Mouse (Mus musculus) liver, postnatal 0 days (tissue): ENCODE data around the gene Pnpla2. TPM values are rescaled to one million over a fixed set of nuclear protein-coding genes. Genes with fewer than 3 reads are reported as not detected.

Experiments used
- ATAC-seq: fragments of 200-750 bp; cut with Nextera tagmentation; 2 replicates; pipeline ENCODE4 v1.8.0; 2017; ENCODE audit warnings: mild to moderate bottlenecking, moderate library complexity
- DNase-seq: peaks from one replicate; pipeline ENCODE4 v3.0.0-alpha.2; 2016
- H3K27ac ChIP-seq: fragments of 300-500 bp; sonication (generic); 2 replicates; pipeline ENCODE4 v1.5.1; 2014; ENCODE audit warnings: antibody characterized with exemption, moderate library complexity, mild to moderate bottlenecking, low read depth
- H3K27me3 ChIP-seq: fragments of 300-500 bp; sonication (generic); 2 replicates; pipeline ENCODE4 v1.6.1; 2014; ENCODE audit warnings: low read length, control low read depth, mixed read lengths; ENCODE audit not compliant: insufficient read depth
- H3K36me3 ChIP-seq: fragments of 300-500 bp; sonication (generic); replicated peaks from 2 replicates; pipeline ENCODE4 v1.6.1; 2014; ENCODE audit warnings: mild to moderate bottlenecking, control low read depth, low read length, moderate library complexity, mixed read lengths; ENCODE audit not compliant: insufficient read depth
- H3K4me1 ChIP-seq: fragments of 300-500 bp; sonication (generic); 2 replicates; pipeline ENCODE4 v1.6.1; 2014; ENCODE audit warnings: antibody characterized with exemption, mild to moderate bottlenecking, control low read depth; ENCODE audit not compliant: insufficient read depth
- H3K4me2 ChIP-seq: fragments of 300-500 bp; sonication (generic); 2 replicates; pipeline ENCODE4 v1.6.1; 2014; ENCODE audit warnings: low read depth, mild to moderate bottlenecking, low read length, moderate library complexity, mixed read lengths
- H3K4me3 ChIP-seq: fragments of 300-500 bp; sonication (generic); 2 replicates; pipeline ENCODE4 v1.5.1; 2014; ENCODE audit warnings: low read depth, low read length
- H3K9ac ChIP-seq: fragments of 300-500 bp; sonication (generic); replicated peaks from 2 replicates; pipeline ENCODE4 v1.6.1; 2014; ENCODE audit warnings: mild to moderate bottlenecking, moderate library complexity
- H3K9me3 ChIP-seq: fragments of 300-500 bp; sonication (generic); 2 replicates; pipeline ENCODE4 v1.6.1; 2016; ENCODE audit warnings: mild to moderate bottlenecking, control low read depth, low read length, mixed read lengths
- CTCF ChIP-seq: sonication (generic); IDR thresholded peaks from 2 replicates; pipeline ENCODE4 v1.5.1; 2016; ENCODE audit warnings: antibody characterized with exemption, low read depth
- EP300 ChIP-seq: IDR thresholded peaks from 2 replicates; pipeline ENCODE4 v1.6.1; 2016; ENCODE audit warnings: antibody characterized with exemption, low read depth, mild to moderate bottlenecking
- WGBS: fragments of 180-500 bp; shearing (Covaris S2); extraction: QIAGEN DNeasy Blood & Tissue Kit; methylation state at CpG from one replicate; pipeline ENCODE4 v1.1.7; 2014; ENCODE audit not compliant: insufficient replicate concordance; 5-methylcytosine and 5-hydroxymethylcytosine counted together
- polyA plus RNA-seq: library from polyadenylated mRNA; unstranded; fragments of >200 nt; fragmentation: Nextera tagmentation; extraction: Ambion mirVana; gene quantifications from 2 replicates; pipeline ENCODE4 v1.2.1, GENCODE M21; 2015

Pnpla2 gene
- polyA plus RNA-seq, 1 experiment from 2014 or later: 47.1 TPM

DNA sequence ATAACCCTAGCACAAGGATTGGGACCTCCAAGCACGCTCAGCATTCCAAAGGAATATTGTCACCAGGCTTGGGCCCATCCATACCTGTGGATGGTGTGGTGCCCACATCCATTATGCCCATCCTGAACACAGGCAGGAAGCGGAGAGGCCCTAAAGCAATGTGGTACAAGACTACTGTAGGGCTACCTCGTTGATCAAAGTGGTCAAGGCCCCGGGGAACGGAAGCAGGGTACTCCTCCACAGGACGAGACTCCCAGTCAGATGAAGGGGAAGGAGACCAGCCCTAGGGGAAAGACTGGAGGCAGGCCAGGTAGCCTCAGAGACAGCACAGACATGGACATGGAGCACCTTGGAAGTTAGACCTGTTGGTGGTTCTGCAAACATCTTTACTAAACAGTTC, 17.8 kb downstream of the Pnpla2 start:
- ATAC-seq: no peak
- DNase-seq: no peak
- peaks cover 23% of the 10 kb centered on the region for H3K36me3 ChIP-seq
- no peak overlapping the region for H3K4me2 ChIP-seq
- H3K4me3 ChIP-seq: no peak overlapping the region
- WGBS: 77% methylated on average over 6 of the region's 6 CpGs
- no peak overlapping the region for H3K27ac ChIP-seq
- no peak overlapping the region for H3K9ac ChIP-seq
- TF ChIP-seq CTCF: no peak
- TF ChIP-seq EP300: no peak
- no peaks in the 10 kb centered on the region for H3K27me3 ChIP-seq
- no peaks in the 10 kb centered on the region for H3K9me3 ChIP-seq
- peaks cover 50% of the 10 kb centered on the region for H3K4me1 ChIP-seq

DNA sequence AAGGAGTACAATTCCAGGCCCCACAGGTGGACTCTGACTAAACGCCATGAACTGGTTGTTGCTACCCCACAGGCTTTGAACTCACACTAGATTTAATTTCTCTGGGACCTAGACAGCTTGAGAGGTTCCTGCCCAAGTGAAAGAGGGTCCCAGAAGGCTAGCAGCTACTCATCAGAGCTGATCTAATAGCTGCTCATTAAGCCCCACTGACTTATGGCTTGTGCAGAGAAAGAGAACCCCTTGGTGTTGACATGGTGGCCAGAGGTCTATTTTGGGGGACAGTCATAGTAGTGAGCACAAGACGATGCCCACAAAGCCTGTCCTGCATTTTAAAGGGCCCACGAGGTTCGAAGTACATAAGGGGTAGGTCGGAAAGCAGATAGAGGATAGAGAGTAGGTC, 19.2 kb downstream of the Pnpla2 start:
- 4% methylated on average over 5 of the region's 5 CpGs for WGBS
- no peak overlapping the region for H3K27ac ChIP-seq

DNA sequence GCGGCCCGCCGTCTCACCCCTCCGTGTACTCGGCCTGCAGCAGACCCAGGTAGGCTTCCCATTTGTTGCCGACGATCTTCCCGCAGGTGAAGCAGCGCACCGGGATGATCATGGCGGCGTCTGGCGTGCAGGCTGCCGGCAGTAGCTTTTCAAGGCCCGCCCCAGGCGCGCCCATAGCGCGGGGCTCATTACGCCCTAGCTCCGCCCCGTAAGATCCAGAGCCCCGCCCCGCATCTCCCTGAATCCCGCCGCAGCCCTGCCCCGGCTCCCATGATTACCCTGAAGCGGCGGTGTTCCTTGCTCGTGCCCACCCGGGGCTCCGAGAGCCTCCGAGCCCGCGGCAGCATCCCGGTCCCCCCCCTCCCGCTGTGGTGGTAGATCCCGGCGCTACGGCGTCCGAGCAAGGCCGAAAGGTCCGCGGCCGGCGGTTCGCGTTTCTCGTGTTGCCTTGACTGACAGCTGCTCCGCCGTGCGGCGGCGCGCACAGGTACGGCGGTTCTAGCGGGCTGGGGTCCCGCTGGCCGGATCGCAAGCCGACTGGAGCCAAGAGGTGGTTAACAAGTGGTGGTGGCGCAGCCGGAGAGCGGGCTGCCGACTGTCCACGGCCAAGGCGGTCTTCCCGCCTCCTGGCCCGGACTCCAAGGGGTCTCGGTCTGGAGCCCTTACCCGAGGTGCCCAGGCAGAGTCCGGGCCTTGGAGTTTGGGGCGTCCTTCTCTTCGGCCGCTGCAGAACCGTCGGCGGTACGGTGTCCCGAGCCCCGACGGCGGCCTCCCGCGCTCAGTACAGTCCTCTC, 20.2 kb downstream of the Pnpla2 start, which contains the start of the genes Polr2l and Tspan4:
Gene Polr2l, minus strand, starts transcription at position 122 of the 794 bp plus-strand sequence.
Gene Tspan4, plus strand, starts transcription at position 230 of the 794 bp plus-strand sequence.
- TF ChIP-seq CTCF (peak; percentile 29; the same call in 1 of the 2 replicates), EP300 (peak; percentile 59; the same call in 1 of the 2 replicates)
- no peaks in the 10 kb centered on the region for H3K27me3 ChIP-seq
- WGBS: under 1% methylated on average over 59 of the region's 87 CpGs
- peak within 1 kb of the TSS; percentile 80 for H3K9ac ChIP-seq
- DNase-seq (peak; percentile 90), ATAC-seq (peak; percentile 75)
- H3K9me3 ChIP-seq: no peaks in the 10 kb centered on the region
- H3K4me2 ChIP-seq: peak within 1 kb of the TSS; percentile 92
- H3K4me1 ChIP-seq: peaks cover 40% of the 10 kb centered on the region
- H3K36me3 ChIP-seq: peaks cover 14% of the 10 kb centered on the region
- H3K27ac ChIP-seq: peak within 1 kb of the TSS; percentile 96
- peak within 1 kb of the TSS; percentile 81 for H3K4me3 ChIP-seq

More for the DNA sequence above, 19.2 kb downstream of the Pnpla2 start:
- H3K36me3 ChIP-seq: peaks cover 23% of the 10 kb centered on the region
- ATAC-seq (no peak), DNase-seq (no peak)
- H3K9me3 ChIP-seq: no peaks in the 10 kb centered on the region
- peak overlapping the region; percentile 81 for H3K4me3 ChIP-seq
- H3K9ac ChIP-seq: peak overlapping the region; percentile 80
- no peaks in the 10 kb centered on the region for H3K27me3 ChIP-seq
- TF ChIP-seq EP300: no peak
- H3K4me1 ChIP-seq: peaks cover 45% of the 10 kb centered on the region
- peak overlapping the region; percentile 92 for H3K4me2 ChIP-seq

DNA sequence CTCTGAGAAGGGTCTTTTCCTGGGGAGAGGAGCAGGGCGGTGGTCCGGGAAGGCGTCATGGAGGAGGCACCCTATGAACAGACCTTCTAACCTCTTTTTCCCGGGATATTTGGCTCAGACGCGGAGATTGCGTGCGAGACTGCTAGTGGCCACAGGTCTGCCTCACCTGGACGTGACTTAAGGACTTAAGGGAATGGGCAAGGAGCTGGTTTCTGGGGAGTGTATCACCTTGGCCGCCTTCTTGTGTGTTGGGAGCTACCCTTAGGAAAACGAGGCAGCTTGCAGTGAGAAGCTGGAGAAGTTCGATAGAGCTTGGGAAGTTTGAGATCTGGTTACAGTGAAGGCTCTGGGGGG, 20.8 kb downstream of the Pnpla2 start:
- Histone ChIP-seq H3K36me3 (peaks cover 9% of the 10 kb centered on the region), H3K4me3 (peak overlapping the region; percentile 81), H3K27me3 (no peaks in the 10 kb centered on the region), H3K4me1 (peaks cover 40% of the 10 kb centered on the region), H3K9ac (peak overlapping the region; percentile 80), H3K27ac (peak overlapping the region; percentile 96), H3K4me2 (peak overlapping the region; percentile 92), H3K9me3 (no peaks in the 10 kb centered on the region)
- TF ChIP-seq EP300: no peak
- no peak for ATAC-seq
- no peak for DNase-seq
- WGBS: 0% methylated on average over 12 of the region's 12 CpGs

DNA sequence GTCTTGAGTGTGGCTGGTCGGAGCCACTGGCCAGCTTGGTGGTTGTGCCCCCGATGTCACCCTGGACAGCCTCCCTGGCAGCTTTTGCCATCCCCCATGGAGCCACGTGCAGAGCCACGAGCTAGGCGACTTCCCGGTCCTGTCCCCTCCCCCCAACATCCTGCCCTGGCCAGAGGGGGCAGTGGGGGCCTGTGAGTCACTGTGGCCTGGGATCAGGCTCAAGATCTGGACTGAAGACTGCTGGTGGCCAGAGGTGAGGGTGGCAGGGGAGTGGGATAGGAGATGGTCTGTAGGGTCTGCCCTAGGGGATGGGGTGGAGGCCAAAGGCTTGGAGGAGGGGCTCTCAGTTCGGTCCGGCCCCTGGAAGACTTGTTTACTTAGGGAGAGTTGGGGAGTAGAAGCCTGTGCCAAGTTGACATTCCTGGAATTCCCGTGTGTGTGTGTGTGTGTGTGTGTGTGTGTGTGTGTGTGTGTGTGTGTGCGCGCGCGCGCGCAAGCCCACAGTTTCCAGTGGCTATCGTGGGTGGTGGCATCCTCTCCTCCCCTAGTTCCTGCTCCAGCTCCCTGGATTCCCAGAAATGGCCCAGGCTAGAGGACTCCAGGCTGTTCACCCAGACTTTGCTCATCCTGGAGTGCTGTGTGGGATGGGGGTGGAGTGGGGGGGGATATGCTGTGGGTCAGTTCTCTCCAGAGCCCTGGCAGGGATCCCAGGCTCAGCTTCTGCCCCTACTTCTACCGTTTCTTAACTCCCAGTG, 21.4 kb downstream of the Pnpla2 start:
- Histone ChIP-seq H3K4me3 (peak overlapping the region; percentile 81), H3K4me2 (peak overlapping the region; percentile 92), H3K27ac (peak overlapping the region; percentile 96), H3K9me3 (no peaks in the 10 kb centered on the region), H3K4me1 (peaks cover 46% of the 10 kb centered on the region), H3K36me3 (peaks cover 3% of the 10 kb centered on the region), H3K27me3 (no peaks in the 10 kb centered on the region; the same call in 1 of the 2 replicates), H3K9ac (peak overlapping the region; percentile 80)
- peak; percentile 88 for DNase-seq
- ATAC-seq: peak; percentile 67
- 1% methylated on average over 16 of the region's 17 CpGs for WGBS
- TF ChIP-seq EP300 (no peak), CTCF (peak; percentile 49)

DNA sequence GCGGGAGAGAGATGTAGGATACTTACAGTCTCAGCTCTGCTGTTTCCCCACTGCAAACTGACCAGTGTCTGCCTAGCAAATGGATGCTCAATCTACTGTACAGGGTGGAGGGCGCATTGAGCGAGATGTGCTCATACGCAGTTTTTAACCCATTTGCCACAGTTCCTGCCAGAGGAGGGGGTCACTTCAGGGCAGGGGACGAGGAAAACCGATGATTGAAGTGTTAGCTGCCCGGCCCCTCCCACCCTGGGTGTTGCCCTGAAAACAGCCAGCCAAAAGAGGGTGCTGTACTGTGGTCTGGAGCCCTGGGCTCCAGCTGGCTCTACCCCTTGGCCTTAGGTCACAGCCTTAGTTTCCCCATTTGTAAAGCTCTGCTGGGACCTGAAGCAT, 22.0 kb downstream of the Pnpla2 start:
- H3K36me3 ChIP-seq: no peaks in the 10 kb centered on the region; the same call in 1 of the 2 replicates
- TF ChIP-seq EP300: no peak
- peak; percentile 44 for TF ChIP-seq CTCF
- ATAC-seq (peak; percentile 7), DNase-seq (peak; percentile 60)
- H3K4me3 ChIP-seq: peak overlapping the region; percentile 81
- H3K4me1 ChIP-seq: peaks cover 51% of the 10 kb centered on the region
- no peaks in the 10 kb centered on the region for H3K9me3 ChIP-seq
- H3K27me3 ChIP-seq: peaks cover 5% of the 10 kb centered on the region
- H3K27ac ChIP-seq: peak overlapping the region; percentile 96
- peak overlapping the region; percentile 80 for H3K9ac ChIP-seq
- peak overlapping the region; percentile 92 for H3K4me2 ChIP-seq
- 5% methylated on average over 7 of the region's 7 CpGs for WGBS
